Comparison of ENCODE assay signal across 22 mouse cellular contexts in genomic region chr6:133313896-133314295, GRCm38 (mm10). TPM values are rescaled to one million over a fixed set of nuclear protein-coding genes. Genes with fewer than 3 reads are reported as not detected.
"Had no signal": no experiment of that assay in that cellular context is flagged by ENCODE, and none has a peak within 500 bp of the region (broad histone marks: within the 10 kb centered on the region; RNA-seq: fewer than 3 reads in every experiment).

No protein-coding gene starts in this region.

RNA-seq across cellular contexts. Expression of gene 5530400C23Rik, which starts 21.9 kb away (rescaled TPM):
- polyA plus RNA-seq: cortical plate, adult 2 months; embryonic facial prominence, embryonic 10.5 days; embryonic facial prominence, embryonic 11.5 days; embryonic facial prominence, embryonic 12.5 days; embryonic facial prominence, embryonic 13.5 days; embryonic facial prominence, embryonic 14.5 days; embryonic facial prominence, embryonic 15.5 days; erythroblast, embryonic 14.5 days; forebrain, embryonic 10.5 days; forebrain, embryonic 11.5 days; forebrain, embryonic 12.5 days; forebrain, embryonic 13.5 days; forebrain, embryonic 14.5 days; forebrain, embryonic 15.5 days; forebrain, embryonic 16.5 days; forebrain, postnatal 0 days; frontal cortex, adult 2 months; gonadal fat pad, adult 2 months; heart, adult 2 months; heart, embryonic 10.5 days; heart, embryonic 11.5 days; heart, embryonic 12.5 days had no signal
